ENCODE assay signal across 17 mouse cellular contexts in the genomic region with DNA sequence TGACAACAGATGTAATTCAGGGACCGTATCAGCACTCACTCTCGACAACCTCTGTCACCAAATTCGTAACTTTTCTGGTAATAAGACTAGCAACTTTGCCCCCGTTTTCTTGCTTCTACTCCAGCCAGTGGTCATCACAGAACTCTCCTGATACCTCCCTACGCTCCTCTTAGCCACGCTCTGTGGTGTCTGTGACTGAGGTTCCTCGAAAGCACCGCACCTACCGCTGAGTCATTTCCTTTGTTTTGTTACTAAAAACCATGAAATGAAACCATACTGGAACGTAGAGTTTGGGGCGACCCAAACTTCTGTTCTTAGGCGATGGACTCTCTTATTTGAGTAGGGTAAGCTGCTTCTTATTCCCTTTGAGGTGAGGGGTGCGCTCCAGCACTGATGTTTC.
"Had no signal": no experiment of that assay in that cellular context is flagged by ENCODE, and none has a peak within 500 bp of the region (broad histone marks: within the 10 kb centered on the region; RNA-seq: fewer than 3 reads in every experiment).

No protein-coding gene starts in this region.

- ATAC-seq: inflammation-experienced regulatory T-cells, adult 6 months; intestine, postnatal 0 days; liver, postnatal 0 days had no signal

- H3K27ac ChIP-seq: limb, embryonic 15.5 days; liver, embryonic 13.5 days; lung, embryonic 15.5 days; macrophage; midbrain, embryonic 10.5 days had no signal

- H3K9ac ChIP-seq: limb, embryonic 15.5 days; liver, embryonic 13.5 days; liver, postnatal 0 days; lung, embryonic 15.5 days had no signal

- H3K4me3 ChIP-seq: limb, embryonic 15.5 days; liver, embryonic 13.5 days; lung, embryonic 15.5 days; midbrain, embryonic 10.5 days; myocyte had no signal

- DNase-seq: kidney, adult 8-10 months; kidney, postnatal 25 days; layer of hippocampus, postnatal 36 days; liver, embryonic 13.5 days; liver, postnatal 0 days; lung, postnatal 14 days; midbrain, embryonic 14.5 days; retina, postnatal 1 day; right cerebral cortex, postnatal 4 days; spleen, adult 18-20 months had no signal

- H3K36me3 ChIP-seq: limb, embryonic 15.5 days; liver, embryonic 13.5 days; lung, embryonic 15.5 days; midbrain, embryonic 10.5 days had no signal

- H3K4me1 ChIP-seq: liver, embryonic 13.5 days; lung, embryonic 15.5 days had no signal

- H3K27me3 ChIP-seq: limb, embryonic 15.5 days; liver, embryonic 13.5 days; lung, embryonic 15.5 days had no signal
